Mouse (Mus musculus) NIH3T3 (cell line): ENCODE results near the gene Prelid1.

Experiments
- DNase-seq: peaks from one replicate; pipeline ENCODE4 v3.0.0-alpha.2; 2012; ENCODE audit warnings: low read depth

The Prelid1 gene

GRCm38 (mm10) chr13:55319931-55320533 lies at the start of gene Prelid1:
TSS of gene Prelid1 (plus strand) at chr13:55320500.
- DNase-seq: no peak

- peak; percentile 25 for DNase-seq
Observed at GRCm38 (mm10) chr13:55277203-55277602, 43.1 kb upstream of the Prelid1 start.

GRCm38 (mm10) chr13:55277646-55278045 lies 42.7 kb upstream of the Prelid1 start:
- no peak for DNase-seq

- peak; percentile 36 for DNase-seq
Observed at GRCm38 (mm10) chr13:55288854-55289253, 31.4 kb upstream of the Prelid1 start.

- DNase-seq: no peak
Observed at GRCm38 (mm10) chr13:55296760-55297159, 23.5 kb upstream of the Prelid1 start.

GRCm38 (mm10) chr13:55300913-55301312 lies 19.4 kb upstream of the Prelid1 start:
- no peak for DNase-seq

- no peak for DNase-seq
Observed at GRCm38 (mm10) chr13:55312028-55312630, 8.2 kb upstream of the Prelid1 start.

- no peak for DNase-seq
Observed at GRCm38 (mm10) chr13:55313051-55313450, 7.2 kb upstream of the Prelid1 start.

GRCm38 (mm10) chr13:55314891-55315412 lies 5.3 kb upstream of the Prelid1 start:
- no peak for DNase-seq

- no peak for DNase-seq
Observed at GRCm38 (mm10) chr13:55318351-55318750, 1.9 kb upstream of the Prelid1 start.

- peak; percentile 92 for DNase-seq
Observed at GRCm38 (mm10) chr13:55321434-55322129, 1.3 kb downstream of the Prelid1 start, which contains the start of gene Rab24. TSS of gene Rab24 (minus strand) at chr13:55321946.

GRCm38 (mm10) chr13:55322130-55322825 lies 2.0 kb downstream of the Prelid1 start:
- peak; percentile 73 for DNase-seq

- DNase-seq: no peak
Observed at GRCm38 (mm10) chr13:55325596-55325995, 5.3 kb downstream of the Prelid1 start.

GRCm38 (mm10) chr13:55327169-55327568 lies 6.9 kb downstream of the Prelid1 start:
- no peak for DNase-seq

- peak; percentile 93 for DNase-seq
Observed at GRCm38 (mm10) chr13:55327633-55328032, 7.3 kb downstream of the Prelid1 start.

GRCm38 (mm10) chr13:55328171-55328570 lies 7.9 kb downstream of the Prelid1 start:
- DNase-seq: no peak

GRCm38 (mm10) chr13:55328641-55329040 lies 8.3 kb downstream of the Prelid1 start:
- DNase-seq: no peak

- peak; percentile 64 for DNase-seq
Observed at GRCm38 (mm10) chr13:55329109-55329682, 8.9 kb downstream of the Prelid1 start.

GRCm38 (mm10) chr13:55329683-55330566 lies 9.6 kb downstream of the Prelid1 start, which contains the start of gene Mxd3:
TSS of gene Mxd3 (minus strand) at chr13:55329823.
- DNase-seq: peak; percentile 89

GRCm38 (mm10) chr13:55330567-55331400 lies 10.5 kb downstream of the Prelid1 start:
- DNase-seq: no peak
